ENCODE assay signal across 10 mouse cellular contexts in the genomic region with DNA sequence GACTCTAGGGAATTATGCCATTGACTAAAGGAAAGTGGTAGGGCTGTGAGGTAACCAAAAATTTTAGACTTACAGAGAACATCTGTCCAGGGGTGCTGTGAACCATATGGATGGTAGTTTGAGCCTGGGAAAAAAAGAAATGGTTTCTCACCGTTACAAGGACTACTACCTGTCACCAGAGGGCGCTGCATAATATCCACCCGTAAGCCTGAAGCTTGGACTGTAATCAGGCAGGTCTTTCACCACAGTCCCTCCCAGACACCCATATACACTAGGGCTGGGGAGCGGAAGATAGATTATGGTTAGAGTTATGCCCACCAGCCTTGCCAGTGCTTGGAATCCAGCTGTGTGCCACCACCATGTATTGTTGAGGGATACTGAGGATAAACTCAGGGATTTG. TPM values are rescaled to one million over a fixed set of nuclear protein-coding genes. Genes with fewer than 3 reads are reported as not detected.
DNase-seq lines count a peak whose midpoint lies in the region; ATAC-seq and TF ChIP-seq lines count a peak whose summit lies in the region.
"Had no signal": no experiment of that assay in that cellular context is flagged by ENCODE, and none has a peak within 500 bp of the region (broad histone marks: within the 10 kb centered on the region; RNA-seq: fewer than 3 reads in every experiment).

No protein-coding gene starts in this region.

- H3K27ac ChIP-seq in forebrain, embryonic 14.5 days (ENCODE audit: low read depth, low read length): no peak overlapping the region
- H3K27ac ChIP-seq in forebrain, embryonic 13.5 days: no peak overlapping the region
- no peak overlapping the region for H3K27ac ChIP-seq in spleen, adult 2 months (ENCODE audit: insufficient read depth, low read length)
- H3K27ac ChIP-seq: hindbrain, embryonic 15.5 days; neural tube, embryonic 13.5 days had no signal

- no peak for TF ChIP-seq POLR2A in spleen, adult 2 months (IDR thresholded peaks at IDR 0.05; ENCODE audit: low read depth, low read length)
- no peak for TF ChIP-seq POLR2A in lung, adult 2 months (IDR thresholded peaks at IDR 0.05; ENCODE audit: borderline replicate concordance, extremely low read depth, low read depth, low read length)

- H3K9ac ChIP-seq in forebrain, embryonic 14.5 days (ENCODE audit: low read length): no peak overlapping the region
- no peak overlapping the region for H3K9ac ChIP-seq in forebrain, embryonic 13.5 days
- H3K9ac ChIP-seq: hindbrain, embryonic 15.5 days; neural tube, embryonic 13.5 days had no signal

- H3K36me3 ChIP-seq in forebrain, embryonic 14.5 days (ENCODE audit: control insufficient read depth, insufficient read depth, low read length): no peaks in the 10 kb centered on the region
- no peaks in the 10 kb centered on the region for H3K36me3 ChIP-seq in forebrain, embryonic 13.5 days (ENCODE audit: poor library complexity, severe bottlenecking)
- H3K36me3 ChIP-seq in spleen, adult 2 months (ENCODE audit: control insufficient read depth, insufficient read depth, low read length): peaks cover 61% of the 10 kb centered on the region
- H3K36me3 ChIP-seq in splenic B cell, adult 2 months (ENCODE audit: control insufficient read depth, insufficient read depth, low read length, poor library complexity, severe bottlenecking): peaks cover 14% of the 10 kb centered on the region
- H3K36me3 ChIP-seq: hindbrain, embryonic 15.5 days; neural tube, embryonic 13.5 days had no signal

- peak; percentile 34; the same call in 1 of the 2 replicates for TF ChIP-seq CTCF in spleen, adult 2 months (IDR thresholded peaks at IDR 0.05; ENCODE audit: extremely low read depth, insufficient read depth, insufficient read length, insufficient replicate concordance)
- TF ChIP-seq CTCF in lung, adult 2 months (IDR thresholded peaks at IDR 0.05; ENCODE audit: insufficient read depth, low read length): peak; percentile 46

- no peaks in the 10 kb centered on the region for H3K4me1 ChIP-seq in forebrain, embryonic 14.5 days (ENCODE audit: control insufficient read depth, insufficient read depth, low read length)
- H3K4me1 ChIP-seq in forebrain, embryonic 13.5 days: no peaks in the 10 kb centered on the region
- H3K4me1 ChIP-seq in spleen, adult 2 months (ENCODE audit: control insufficient read depth, insufficient read depth, insufficient read length): no peaks in the 10 kb centered on the region
- peaks cover 3% of the 10 kb centered on the region for H3K4me1 ChIP-seq in lung, adult 2 months (ENCODE audit: control insufficient read depth, insufficient read depth, low read length)
- H3K4me1 ChIP-seq: hindbrain, embryonic 15.5 days had no signal

- H3K4me2 ChIP-seq in forebrain, embryonic 14.5 days (ENCODE audit: low read length): no peak overlapping the region
- no peak overlapping the region for H3K4me2 ChIP-seq in forebrain, embryonic 13.5 days
- H3K4me2 ChIP-seq: hindbrain, embryonic 15.5 days; neural tube, embryonic 13.5 days had no signal

- H3K4me3 ChIP-seq in forebrain, embryonic 14.5 days (ENCODE audit: low read depth, low read length): no peak overlapping the region
- no peak overlapping the region for H3K4me3 ChIP-seq in forebrain, embryonic 13.5 days
- no peak overlapping the region for H3K4me3 ChIP-seq in spleen, adult 2 months (ENCODE audit: extremely low read depth, insufficient read depth, insufficient read length)
- no peak overlapping the region for H3K4me3 ChIP-seq in lung, adult 2 months (replicated peaks; ENCODE audit: extremely low read depth, low read depth, low read length)
- H3K4me3 ChIP-seq: hindbrain, embryonic 15.5 days; neural tube, embryonic 13.5 days had no signal

- no peaks in the 10 kb centered on the region for H3K27me3 ChIP-seq in forebrain, embryonic 14.5 days (replicated peaks; ENCODE audit: control insufficient read depth, insufficient read depth, low read length)
- no peaks in the 10 kb centered on the region for H3K27me3 ChIP-seq in forebrain, embryonic 13.5 days
- no peaks in the 10 kb centered on the region for H3K27me3 ChIP-seq in spleen, adult 2 months (ENCODE audit: control insufficient read depth, insufficient read depth, low read length)
- no peaks in the 10 kb centered on the region for H3K27me3 ChIP-seq in splenic B cell, adult 2 months (ENCODE audit: control insufficient read depth, insufficient read depth, low read length, poor library complexity, severe bottlenecking)
- H3K27me3 ChIP-seq: hindbrain, embryonic 15.5 days; neural tube, embryonic 13.5 days had no signal

- peak; percentile 61 for DNase-seq in forebrain, embryonic 14.5 days (ENCODE audit: low spot score)
- peak; percentile 25 to 40 for DNase-seq in spleen, adult 2 months (ENCODE audit: low read depth in 1 of 2, low spot score in 2 of 2)
- DNase-seq in spleen, adult 12 weeks (ENCODE audit: low spot score): no peak
- DNase-seq in cerebellum, postnatal 10 days: peak; percentile 69 to 77
- peak; percentile 73 for DNase-seq in induced T-regulatory cell, adult 2 months (ENCODE audit: low read depth)
- DNase-seq in lung, adult 2 months: no peak
- DNase-seq in splenic B cell, adult 2 months (ENCODE audit: low read depth, low spot score): peak; percentile 73

- no peaks in the 10 kb centered on the region for H3K9me3 ChIP-seq in forebrain, embryonic 14.5 days (replicated peaks; ENCODE audit: control insufficient read depth, low read length)
- H3K9me3 ChIP-seq in forebrain, embryonic 13.5 days (replicated peaks): no peaks in the 10 kb centered on the region
- H3K9me3 ChIP-seq: hindbrain, embryonic 15.5 days; neural tube, embryonic 13.5 days had no signal

- WGBS in forebrain, embryonic 14.5 days: 24% methylated on average over 4 of the region's 4 CpGs
- WGBS in forebrain, embryonic 13.5 days: 26% methylated on average over 4 of the region's 4 CpGs
- WGBS in spleen, adult 2 months: 37% methylated on average over 4 of the region's 4 CpGs
- WGBS in lung, adult 2 months: 23% methylated on average over 4 of the region's 4 CpGs

- ATAC-seq in forebrain, embryonic 14.5 days: no peak
- no peak for ATAC-seq in forebrain, embryonic 13.5 days

RNA-seq across cellular contexts. Expression of gene Lgals9, which starts 17.4 kb away (rescaled TPM):
- 8.6 and 8.7 TPM in 2 replicates for polyA plus RNA-seq in forebrain, embryonic 14.5 days (2014; fragmentation: Nextera tagmentation; extraction: Ambion mirVana)
- 3.8 and 3.9 TPM in 2 replicates for polyA plus RNA-seq in forebrain, embryonic 13.5 days (2015; fragmentation: Nextera tagmentation; extraction: Ambion mirVana)
- polyA plus RNA-seq in spleen, adult 2 months (2012; rRNA removed): 103 and 113 TPM in 2 replicates
- 137 and 204 TPM in 2 replicates for polyA plus RNA-seq in lung, adult 2 months (2012; rRNA removed)

RNA-seq across cellular contexts. Expression of gene Nos2, which starts 46.8 kb away (rescaled TPM):
- 0.50 and 1.2 TPM in 2 replicates for polyA plus RNA-seq in forebrain, embryonic 14.5 days (2014; fragmentation: Nextera tagmentation; extraction: Ambion mirVana)
- polyA plus RNA-seq in forebrain, embryonic 13.5 days (2015; fragmentation: Nextera tagmentation; extraction: Ambion mirVana): 0.57 and 0.65 TPM in 2 replicates
- polyA plus RNA-seq in spleen, adult 2 months (2012; rRNA removed): 1.2 and 1.3 TPM in 2 replicates
- polyA plus RNA-seq in lung, adult 2 months (2012; rRNA removed): 3.8 and 4.0 TPM in 2 replicates

Comparison
In these comparisons a context has a peak if more than half of its experiments do, and no peak if none do; other contexts are left out.
1. DNase-seq: peak in forebrain, embryonic 14.5 days (single experiment), spleen, adult 2 months (2 of 2), cerebellum, postnatal 10 days (2 of 2), induced T-regulatory cell, adult 2 months (single experiment) and splenic B cell, adult 2 months (single experiment); none in spleen, adult 12 weeks (single experiment) and lung, adult 2 months (single experiment).
2. RNA of gene Lgals9, which starts 17.4 kb away (polyA plus RNA-seq): 137 to 204 TPM in lung, adult 2 months and 103 to 113 TPM in spleen, adult 2 months; 8.6 to 8.7 TPM in forebrain, embryonic 14.5 days and 3.8 to 3.9 TPM in forebrain, embryonic 13.5 days; every median in the first group is over 10 times any median in the second.